Mouse (Mus musculus): Measurements from ENCODE around the gene Mical2.

DNA sequence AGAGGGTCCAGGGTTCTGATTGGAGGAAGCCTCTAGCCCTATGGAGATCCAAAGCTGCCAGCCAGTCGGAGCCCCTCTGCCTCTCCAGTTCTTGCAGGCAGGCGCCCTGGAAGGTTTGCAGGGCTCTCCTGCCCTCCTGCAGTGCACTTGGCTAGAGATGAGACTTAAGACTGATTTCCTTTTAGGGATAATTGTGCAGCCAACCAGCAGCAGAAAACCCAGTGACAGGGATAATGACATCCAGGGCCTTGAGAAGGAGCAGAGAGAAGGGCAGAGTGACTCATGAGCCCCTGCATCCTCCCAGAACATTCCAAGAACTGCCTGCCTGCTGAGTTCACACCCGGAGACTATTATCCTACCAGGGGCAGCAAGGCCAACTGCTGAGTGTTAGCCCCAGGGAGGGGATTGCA is 228.2 kb downstream of the Mical2 start:
- TF ChIP-seq POLR2A (IDR thresholded peaks at IDR 0.05; ENCODE audit: borderline replicate concordance, extremely low read depth, low read depth, low read length) = no peak
- TF ChIP-seq CTCF (IDR thresholded peaks at IDR 0.05; ENCODE audit: insufficient read depth, low read length) = no peak

Measured in lung, adult 2 months (tissue).